Mouse (Mus musculus): Measurements from ENCODE around the gene Sec61a2.

- TF ChIP-seq CTCF (IDR thresholded peaks at IDR 0.05; ENCODE audit: borderline replicate concordance, insufficient read depth, low read length), result no peak
- TF ChIP-seq POLR2A (IDR thresholded peaks at IDR 0.05; ENCODE audit: low read depth, low read length), result no peak
Measured at GRCm38 (mm10) chr2:5929793-5930192, 34.6 kb upstream of the Sec61a2 start.
